Mouse (Mus musculus) cerebellum, adult 2 months (tissue): ENCODE measurements around the gene Dirc2. TPM values are rescaled to one million over a fixed set of nuclear protein-coding genes. Genes with fewer than 3 reads are reported as not detected.

Experiments
- DNase-seq, 2 experiments: peaks; one replicate each; pipeline ENCODE4 v3.0.0; 2021
- H3K27ac ChIP-seq: fragments of 200-500 bp; 2 replicates; pipeline ENCODE4 v1.5.1; 2012; ENCODE audit warnings: low read length, control low read depth, inconsistent platforms; ENCODE audit not compliant: insufficient read depth
- H3K27me3 ChIP-seq: fragments of 200-500 bp; 2 replicates; pipeline ENCODE4 v1.6.1; 2012; ENCODE audit warnings: inconsistent platforms, mild to moderate bottlenecking, low read length, moderate library complexity; ENCODE audit not compliant: control insufficient read depth, insufficient read depth
- H3K4me1 ChIP-seq: fragments of 200-500 bp; 2 replicates; pipeline ENCODE4 v1.6.1; 2011; ENCODE audit warnings: low read length; ENCODE audit not compliant: control insufficient read depth, insufficient read depth
- H3K4me3 ChIP-seq: fragments of 200-500 bp; replicated peaks from 2 replicates; pipeline ENCODE3; 2011; ENCODE audit warnings: mild to moderate bottlenecking, low read depth, low read length, control low read depth; ENCODE audit not compliant: insufficient read depth
- CTCF ChIP-seq: fragments of 200-500 bp; IDR thresholded peaks from 2 replicates; pipeline ENCODE4 v1.5.1; 2011; ENCODE audit warnings: low read depth, mild to moderate bottlenecking, control low read depth, low read length, moderate library complexity, borderline replicate concordance; ENCODE audit not compliant: insufficient read depth
- POLR2A ChIP-seq: fragments of 200-500 bp; IDR thresholded peaks from 2 replicates; pipeline ENCODE4 v1.6.1; 2011; ENCODE audit warnings: low read length, control low read depth, borderline replicate concordance; ENCODE audit not compliant: insufficient read depth
- WGBS: fragments of 180-500 bp; shearing (Covaris S2); methylation state at CpG from one replicate; pipeline ENCODE4 v1.1.7; 2018; 5-methylcytosine and 5-hydroxymethylcytosine counted together
- polyA plus RNA-seq: library from polyadenylated mRNA; depleted of rRNA; stranded (reverse); fragments of >200 nt; gene quantifications from 2 replicates; pipeline ENCODE4 v1.2.3, GENCODE M21; 2012; rRNA removed

Gene Dirc2
- polyA plus RNA-seq, result 56.8 and 57.3 TPM in 2 replicates

- under 1% methylated on average over 78 of the region's 78 CpGs for WGBS
- TF ChIP-seq CTCF, result no peak
- TF ChIP-seq POLR2A, result peak; percentile 43; the same call in 1 of the 2 replicates
- Histone ChIP-seq H3K27ac (peak within 1 kb of the TSS; percentile 45), H3K4me1 (peaks cover 3% of the 10 kb centered on the region), H3K4me3 (peak within 1 kb of the TSS; percentile 99), H3K27me3 (no peaks in the 10 kb centered on the region)
- peak; percentile 80 to 83 for DNase-seq
These were observed at the start of gene Dirc2 for GRCm38 (mm10) chr16:35768785-35769642. TSS of gene Dirc2 (minus strand) at chr16:35769356.

GRCm38 (mm10) chr16:35817255-35818089, 48.3 kb upstream of the Dirc2 start:
- H3K4me1 ChIP-seq, result no peaks in the 10 kb centered on the region; the same call in 1 of the 2 replicates
- H3K27ac ChIP-seq, result no peak overlapping the region
- no peaks in the 10 kb centered on the region for H3K27me3 ChIP-seq
- peak; percentile 99 for TF ChIP-seq CTCF
- no peak for TF ChIP-seq POLR2A
- peak; percentile 85 to 90 for DNase-seq
- no peak overlapping the region for H3K4me3 ChIP-seq
- WGBS, result 28% methylated on average over 13 of the region's 13 CpGs

GRCm38 (mm10) chr16:35813119-35813518, 44.0 kb upstream of the Dirc2 start:
- Histone ChIP-seq H3K4me3 (no peak overlapping the region), H3K4me1 (no peaks in the 10 kb centered on the region; the same call in 1 of the 2 replicates), H3K27ac (no peak overlapping the region), H3K27me3 (no peaks in the 10 kb centered on the region)
- 79% methylated on average over 3 of the region's 3 CpGs for WGBS
- DNase-seq, result no peak
- TF ChIP-seq POLR2A (no peak), CTCF (no peak)

- Histone ChIP-seq H3K4me1 (no peaks in the 10 kb centered on the region), H3K27me3 (no peaks in the 10 kb centered on the region), H3K4me3 (no peak overlapping the region), H3K27ac (no peak overlapping the region)
- DNase-seq, result no peak
- 100% methylated on average over 2 of the region's 2 CpGs for WGBS
- TF ChIP-seq CTCF, result no peak
- TF ChIP-seq POLR2A, result no peak
These were observed 39.7 kb upstream of the Dirc2 start for GRCm38 (mm10) chr16:35808838-35809237.

- Histone ChIP-seq H3K4me3 (no peak overlapping the region), H3K27ac (no peak overlapping the region), H3K4me1 (no peaks in the 10 kb centered on the region), H3K27me3 (no peaks in the 10 kb centered on the region)
- TF ChIP-seq POLR2A (no peak), CTCF (no peak)
- DNase-seq, result no peak
- 86% methylated on average over 4 of the region's 4 CpGs for WGBS
These were observed 38.5 kb upstream of the Dirc2 start for GRCm38 (mm10) chr16:35807663-35807992.

GRCm38 (mm10) chr16:35806973-35807662, 38.0 kb upstream of the Dirc2 start:
- DNase-seq, result no peak
- Histone ChIP-seq H3K27ac (no peak overlapping the region), H3K27me3 (no peaks in the 10 kb centered on the region), H3K4me3 (no peak overlapping the region), H3K4me1 (no peaks in the 10 kb centered on the region)
- TF ChIP-seq CTCF (no peak), POLR2A (no peak)
- WGBS, result 84% methylated on average over 6 of the region's 6 CpGs

GRCm38 (mm10) chr16:35803723-35804122, 34.6 kb upstream of the Dirc2 start:
- no peaks in the 10 kb centered on the region for H3K4me1 ChIP-seq
- DNase-seq, result no peak
- H3K4me3 ChIP-seq, result no peak overlapping the region
- H3K27me3 ChIP-seq, result no peaks in the 10 kb centered on the region
- 94% methylated on average over 4 of the region's 4 CpGs for WGBS
- no peak overlapping the region for H3K27ac ChIP-seq
- no peak for TF ChIP-seq CTCF
- no peak for TF ChIP-seq POLR2A
